In genomic region chr13:29501173-29501572, GRCm38 (mm10) we compare ENCODE assay signal across 16 mouse cellular contexts.
DNase-seq lines count a peak whose midpoint lies in the region; ATAC-seq and TF ChIP-seq lines count a peak whose summit lies in the region.
"Had no signal": no experiment of that assay in that cellular context is flagged by ENCODE, and none has a peak within 500 bp of the region (broad histone marks: within the 10 kb centered on the region; RNA-seq: fewer than 3 reads in every experiment).

No protein-coding gene starts in this region.

- no peaks in the 10 kb centered on the region for H3K27me3 ChIP-seq in intestine, postnatal 0 days (replicated peaks; ENCODE audit: control insufficient read depth, insufficient read depth, low read length)
- no peaks in the 10 kb centered on the region for H3K27me3 ChIP-seq in intestine, embryonic 16.5 days (replicated peaks; ENCODE audit: control insufficient read depth, insufficient read depth, low read length)
- no peaks in the 10 kb centered on the region for H3K27me3 ChIP-seq in thymus, adult 2 months (ENCODE audit: control insufficient read depth, insufficient read depth, low read length)
- no peaks in the 10 kb centered on the region for H3K27me3 ChIP-seq in MEL (ENCODE audit: control insufficient read depth in 1 of 2, insufficient read depth in 2 of 2, low read length in 2 of 2)
- H3K27me3 ChIP-seq: heart, embryonic 12.5 days; limb, embryonic 13.5 days had no signal

- peak; percentile 4 for DNase-seq in thymus, postnatal 25 days
- no peak for DNase-seq in thymus, adult 2 months
- DNase-seq in MEL (ENCODE audit: low read depth, low spot score): peak; percentile 25
- no peak for DNase-seq in frontal cortex, adult 2 months (ENCODE audit: extremely low spot score in 1 of 2, low spot score in 1 of 2)
- DNase-seq in right cerebral cortex, postnatal 4 days: no peak
- DNase-seq: cerebellum, adult 9-11 months; gastrocnemius, postnatal 25 days; kidney, adult 18-20 months; lung, embryonic 14.5 days; right cerebral cortex, postnatal 25 days had no signal

- no peak for TF ChIP-seq POLR2A in thymus, adult 2 months (IDR thresholded peaks at IDR 0.05; ENCODE audit: control insufficient read depth, extremely low read depth, insufficient read depth, low read length, poor library complexity)
- TF ChIP-seq POLR2A in MEL (IDR thresholded peaks at IDR 0.05; ENCODE audit: control insufficient read depth in 1 of 2, insufficient read depth in 1 of 2, low read depth in 1 of 2, low read length in 2 of 2, poor library complexity in 1 of 2): no peak

- H3K9ac ChIP-seq in intestine, postnatal 0 days (ENCODE audit: low read depth, low read length): no peak overlapping the region
- H3K9ac ChIP-seq in intestine, embryonic 16.5 days (ENCODE audit: low read depth, low read length): no peak overlapping the region
- H3K9ac ChIP-seq in MEL (ENCODE audit: control insufficient read depth, low read depth, low read length, poor library complexity, severe bottlenecking): no peak overlapping the region
- H3K9ac ChIP-seq: heart, embryonic 12.5 days; limb, embryonic 13.5 days; lung, embryonic 14.5 days had no signal

- 75% methylated on average over 2 of the region's 2 CpGs for WGBS in intestine, postnatal 0 days
- 75% methylated on average over 2 of the region's 2 CpGs for WGBS in intestine, embryonic 16.5 days
- 89% methylated on average over 2 of the region's 2 CpGs for WGBS in thymus, adult 2 months

- H3K27ac ChIP-seq in intestine, postnatal 0 days (ENCODE audit: low read depth, low read length): no peak overlapping the region
- no peak overlapping the region for H3K27ac ChIP-seq in intestine, embryonic 16.5 days (ENCODE audit: low read length)
- H3K27ac ChIP-seq in thymus, adult 2 months (ENCODE audit: control insufficient read depth, insufficient read depth, low read length): no peak overlapping the region
- no peak overlapping the region for H3K27ac ChIP-seq in MEL (ENCODE audit: control insufficient read depth, low read depth, low read length)
- H3K27ac ChIP-seq: limb, embryonic 13.5 days had no signal

- no peaks in the 10 kb centered on the region for H3K36me3 ChIP-seq in intestine, postnatal 0 days (ENCODE audit: control insufficient read depth, insufficient read depth)
- H3K36me3 ChIP-seq in intestine, embryonic 16.5 days (ENCODE audit: control insufficient read depth, insufficient read depth, low read length): no peaks in the 10 kb centered on the region
- no peaks in the 10 kb centered on the region for H3K36me3 ChIP-seq in thymus, adult 2 months (ENCODE audit: control insufficient read depth, insufficient read depth, low read length)
- peaks cover 0 to 4% of the 10 kb centered on the region in 2 experiments; a peak in 1 of 4 replicates for H3K36me3 ChIP-seq in MEL (ENCODE audit: control insufficient read depth in 1 of 2, insufficient read depth in 2 of 2, low read length in 2 of 2)
- H3K36me3 ChIP-seq: heart, embryonic 12.5 days; limb, embryonic 13.5 days had no signal

- H3K4me1 ChIP-seq in intestine, postnatal 0 days (replicated peaks; ENCODE audit: control insufficient read depth, insufficient read depth, low read length): 0 out of 2 replicates have a peak, but pooled peaks cover 2% of the 10 kb centered on the region
- peaks cover 9% of the 10 kb centered on the region; the same call in 1 of the 2 replicates for H3K4me1 ChIP-seq in intestine, embryonic 16.5 days (ENCODE audit: control insufficient read depth, insufficient read depth, low read length)
- H3K4me1 ChIP-seq in thymus, adult 2 months (replicated peaks; ENCODE audit: control insufficient read depth, insufficient read depth, low read length): no peaks in the 10 kb centered on the region
- H3K4me1 ChIP-seq in MEL (ENCODE audit: control insufficient read depth in 1 of 2, insufficient read depth in 2 of 2, low read length in 2 of 2): no peaks in the 10 kb centered on the region

- no peak for ATAC-seq in intestine, postnatal 0 days
- ATAC-seq in intestine, embryonic 16.5 days: no peak
- ATAC-seq: midbrain, embryonic 16.5 days had no signal

- TF ChIP-seq RAD21 in MEL (IDR thresholded peaks at IDR 0.05; ENCODE audit: low read depth, low read length): peak; percentile 48

- TF ChIP-seq CTCF in intestine, postnatal 0 days (IDR thresholded peaks at IDR 0.05; ENCODE audit: low read depth): peak; percentile 54
- TF ChIP-seq CTCF in thymus, adult 2 months (IDR thresholded peaks at IDR 0.05; ENCODE audit: borderline replicate concordance, control insufficient read depth, extremely low read depth, insufficient read depth, low read length, poor library complexity): no peak
- peak; percentile 14 to 43 (median 41); a peak in 5 of 6 replicates for TF ChIP-seq CTCF in MEL (IDR thresholded peaks at IDR 0.05 in 2 of 3, conservative IDR thresholded peaks at IDR 0.05 in 1 of 3; ENCODE audit: control insufficient read depth in 1 of 3, insufficient read depth in 1 of 3, low read depth in 2 of 3, low read length in 3 of 3, poor library complexity in 1 of 3, severe bottlenecking in 1 of 3)

- no peaks in the 10 kb centered on the region for H3K9me3 ChIP-seq in intestine, postnatal 0 days (ENCODE audit: control insufficient read depth)
- H3K9me3 ChIP-seq in intestine, embryonic 16.5 days (ENCODE audit: control insufficient read depth, low read length): no peaks in the 10 kb centered on the region
- no peaks in the 10 kb centered on the region for H3K9me3 ChIP-seq in MEL (replicated peaks; ENCODE audit: insufficient read depth, low read length)
- H3K9me3 ChIP-seq: G1E; heart, embryonic 12.5 days; limb, embryonic 13.5 days had no signal

- H3K4me3 ChIP-seq in intestine, postnatal 0 days (ENCODE audit: low read depth, low read length): no peak overlapping the region
- no peak overlapping the region for H3K4me3 ChIP-seq in intestine, embryonic 16.5 days (ENCODE audit: low read length)
- no peak overlapping the region for H3K4me3 ChIP-seq in thymus, adult 2 months (ENCODE audit: control insufficient read depth, insufficient read depth, low read length)
- no peak overlapping the region for H3K4me3 ChIP-seq in MEL (ENCODE audit: control insufficient read depth in 1 of 2, insufficient read depth in 1 of 2, low read depth in 2 of 2, low read length in 2 of 2)
- H3K4me3 ChIP-seq: heart, embryonic 12.5 days; limb, embryonic 13.5 days had no signal

- H3K79me2 ChIP-seq in MEL (ENCODE audit: control insufficient read depth, insufficient read depth, low read length, poor library complexity): no peaks in the 10 kb centered on the region

- TF ChIP-seq EP300 in MEL (IDR thresholded peaks at IDR 0.05; ENCODE audit: low read depth in 1 of 2, low read length in 2 of 2): no peak

- H3K4me2 ChIP-seq in intestine, postnatal 0 days (replicated peaks; ENCODE audit: low read depth): no peak overlapping the region
- H3K4me2 ChIP-seq in intestine, embryonic 16.5 days (ENCODE audit: low read depth, low read length): no peak overlapping the region
- H3K4me2 ChIP-seq: heart, embryonic 12.5 days; limb, embryonic 13.5 days; lung, embryonic 14.5 days had no signal

TF ChIP-seq in MEL, 35 proteins besides CTCF, POLR2A, EP300 and RAD21:
- TF ChIP-seq SMC3 (IDR thresholded peaks at IDR 0.05; ENCODE audit: low read depth, low read length) (peak; percentile 37), MEF2A (IDR thresholded peaks at IDR 0.05; ENCODE audit: extremely low read depth, insufficient replicate concordance, low read depth, low read length, poor library complexity, severe bottlenecking) (no peak)
TF ChIP-seq in MEL: peak in this region for 1.

Comparison
In these comparisons a context has a peak if more than half of its experiments do, and no peak if none do; other contexts are left out.
1. DNase-seq: peak in thymus, postnatal 25 days (single experiment) and MEL (single experiment); none in thymus, adult 2 months (single experiment), frontal cortex, adult 2 months (0 of 2) and right cerebral cortex, postnatal 4 days (single experiment).